Mouse (Mus musculus) c-Kit-positive CD71-negative TER-119-negative erythroid progenitor cells, embryonic 14.5 days (primary cell): ENCODE results near the gene Akap1.

Experiments used
- DNase-seq: peaks from one replicate; pipeline ENCODE4 v3.0.0-alpha.2; 2013; ENCODE audit warnings: low read depth

Akap1 gene

GRCm38 (mm10) chr11:88842315-88842975, 21.9 kb downstream of the Akap1 start:
- no peak for DNase-seq

- DNase-seq, result no peak
These were observed 23.0 kb downstream of the Akap1 start for GRCm38 (mm10) chr11:88841406-88841805.

- DNase-seq, result no peak
These were observed 23.5 kb downstream of the Akap1 start for GRCm38 (mm10) chr11:88840724-88841350.

- no peak for DNase-seq
These were observed 24.1 kb downstream of the Akap1 start for GRCm38 (mm10) chr11:88840292-88840691.

GRCm38 (mm10) chr11:88839379-88839778, 25.0 kb downstream of the Akap1 start:
- DNase-seq, result no peak

GRCm38 (mm10) chr11:88838630-88839029, 25.8 kb downstream of the Akap1 start:
- DNase-seq, result no peak

- DNase-seq, result no peak
These were observed 29.8 kb downstream of the Akap1 start for GRCm38 (mm10) chr11:88834606-88835005.

- no peak for DNase-seq
These were observed 30.3 kb downstream of the Akap1 start for GRCm38 (mm10) chr11:88834134-88834533.

GRCm38 (mm10) chr11:88833099-88833498, 31.3 kb downstream of the Akap1 start:
- no peak for DNase-seq

- DNase-seq, result peak; percentile 42
These were observed 34.1 kb downstream of the Akap1 start for GRCm38 (mm10) chr11:88830257-88830804.

- DNase-seq, result no peak
These were observed 35.9 kb downstream of the Akap1 start for GRCm38 (mm10) chr11:88828528-88828927.

GRCm38 (mm10) chr11:88825909-88826308, 38.5 kb downstream of the Akap1 start:
- no peak for DNase-seq

GRCm38 (mm10) chr11:88822991-88823390, 41.4 kb downstream of the Akap1 start:
- DNase-seq, result peak; percentile 69

GRCm38 (mm10) chr11:88822526-88822925, 41.9 kb downstream of the Akap1 start:
- no peak for DNase-seq

- DNase-seq, result no peak
These were observed 43.4 kb downstream of the Akap1 start for GRCm38 (mm10) chr11:88820742-88821576.

- no peak for DNase-seq
These were observed 44.1 kb downstream of the Akap1 start for GRCm38 (mm10) chr11:88820253-88820652.

- no peak for DNase-seq
These were observed 47.3 kb downstream of the Akap1 start for GRCm38 (mm10) chr11:88817061-88817460.

- no peak for DNase-seq
These were observed 61.0 kb downstream of the Akap1 start for GRCm38 (mm10) chr11:88803231-88804010.

- DNase-seq, result peak; percentile 5
These were observed 68.2 kb downstream of the Akap1 start for GRCm38 (mm10) chr11:88796207-88796606.

GRCm38 (mm10) chr11:88789893-88790292, 74.5 kb downstream of the Akap1 start:
- DNase-seq, result no peak

- no peak for DNase-seq
These were observed 77.6 kb downstream of the Akap1 start for GRCm38 (mm10) chr11:88786816-88787215.

- no peak for DNase-seq
These were observed 80.9 kb downstream of the Akap1 start for GRCm38 (mm10) chr11:88783525-88783924.
